Mouse (Mus musculus) frontal cortex, postnatal 14 days (tissue): Measurements from ENCODE around the gene Sult2a6.

Source experiments
- DNase-seq, 2 experiments: peaks; one replicate each; pipeline ENCODE4 v3.0.0; 2022; ENCODE audit warnings: low spot score in 2 of 2

Sult2a6 gene

GRCm38 (mm10) chr7:14254770-14255169, at the start of gene Sult2a6:
Gene Sult2a6 (minus strand): TSS chr7:14254870.
- no peak for DNase-seq

GRCm38 (mm10) chr7:14215231-14215630, 39.4 kb downstream of the Sult2a6 start:
- DNase-seq = no peak

- DNase-seq = no peak
These were observed 51.3 kb downstream of the Sult2a6 start for GRCm38 (mm10) chr7:14203417-14203816.

GRCm38 (mm10) chr7:14202487-14202886, 52.2 kb downstream of the Sult2a6 start:
- no peak for DNase-seq
